Mouse (Mus musculus): ENCODE results near the gene Trim69.

GRCm38 (mm10) chr2:122194509-122194929 is 34.0 kb downstream of the Trim69 start:
- TF ChIP-seq EP300 (IDR thresholded peaks at IDR 0.05) (no peak), CTCF (IDR thresholded peaks at IDR 0.05) (peak; percentile 67)
